Mouse (Mus musculus) G1E (cell line): Measurements from ENCODE around the gene Ddx39b.

Experiments used
- CTCF ChIP-seq: IDR thresholded peaks from 2 replicates; pipeline ENCODE4 v1.5.1; 2012; ENCODE audit warnings: low read depth, low read length, inconsistent platforms, mixed read lengths
- GATA1 ChIP-seq: IDR thresholded peaks from 2 replicates; pipeline ENCODE4 v1.6.1; 2012; ENCODE audit warnings: borderline replicate concordance, low read length, inconsistent platforms, mixed read lengths
- POLR2AphosphoS5 ChIP-seq: IDR thresholded peaks from 2 replicates; pipeline ENCODE4 v1.6.1; 2012; ENCODE audit warnings: low read depth, low read length, inconsistent platforms; ENCODE audit not compliant: insufficient replicate concordance
- TAL1 ChIP-seq: conservative IDR thresholded peaks from 2 replicates; pipeline ENCODE4 v1.6.1; 2012; ENCODE audit warnings: low read depth, low read length, inconsistent platforms, mixed read lengths

GRCm38 (mm10) chr17:35198946-35199345 lies 42.6 kb upstream of the Ddx39b start:
- no peak for TF ChIP-seq CTCF
- TF ChIP-seq POLR2AphosphoS5 = no peak
- no peak for TF ChIP-seq TAL1
- no peak for TF ChIP-seq GATA1
